Mouse (Mus musculus): ENCODE measurements around the gene Adprm.

DNA sequence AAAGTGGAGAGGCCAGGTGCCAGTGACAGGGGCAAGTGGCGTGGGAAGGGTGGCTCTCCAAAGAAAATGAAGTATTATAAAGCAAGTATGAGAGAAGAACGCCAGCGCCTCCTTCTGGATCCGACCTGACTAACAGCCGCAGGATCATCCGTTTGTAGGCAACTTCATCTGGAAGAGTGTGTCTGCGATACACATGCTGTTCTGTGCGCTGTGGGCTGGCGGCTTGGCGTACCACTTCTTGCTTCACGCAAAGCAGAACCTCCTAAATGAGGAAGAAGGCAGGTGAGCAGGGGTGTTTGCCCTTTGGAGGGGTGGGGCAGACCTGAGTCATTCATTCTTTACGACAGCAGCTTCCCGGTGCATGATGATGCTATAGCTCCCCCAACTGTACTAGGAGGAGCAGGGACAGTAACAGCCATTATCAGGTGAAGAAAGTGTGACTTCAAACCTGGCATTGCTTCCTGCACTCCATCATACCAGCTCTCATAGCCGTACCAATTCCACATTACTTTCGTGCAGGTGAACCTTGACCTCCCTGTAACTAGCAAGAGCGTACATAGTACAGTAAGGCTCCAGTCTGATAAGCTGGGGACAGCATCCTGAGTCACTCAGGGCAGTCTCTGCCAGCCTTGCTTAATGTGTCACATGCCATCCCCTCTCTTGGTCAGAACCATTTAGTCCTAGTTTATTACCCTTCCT is 21.3 kb downstream of the Adprm start:
- TF ChIP-seq POLR2A (IDR thresholded peaks at IDR 0.05; ENCODE audit: insufficient read depth, low read length) (no peak), CTCF (IDR thresholded peaks at IDR 0.05; ENCODE audit: low read depth, low read length) (peak; percentile 50)

Data from ES-Bruce4 (cell line).